Mouse (Mus musculus): ENCODE results near the gene Zbtb44.
"Not testable (repeated sequence)": the region's sequence is repeated elsewhere in the genome, so short reads cannot be mapped to it uniquely, and the experiment has no call there.

The Zbtb44 gene

DNA sequence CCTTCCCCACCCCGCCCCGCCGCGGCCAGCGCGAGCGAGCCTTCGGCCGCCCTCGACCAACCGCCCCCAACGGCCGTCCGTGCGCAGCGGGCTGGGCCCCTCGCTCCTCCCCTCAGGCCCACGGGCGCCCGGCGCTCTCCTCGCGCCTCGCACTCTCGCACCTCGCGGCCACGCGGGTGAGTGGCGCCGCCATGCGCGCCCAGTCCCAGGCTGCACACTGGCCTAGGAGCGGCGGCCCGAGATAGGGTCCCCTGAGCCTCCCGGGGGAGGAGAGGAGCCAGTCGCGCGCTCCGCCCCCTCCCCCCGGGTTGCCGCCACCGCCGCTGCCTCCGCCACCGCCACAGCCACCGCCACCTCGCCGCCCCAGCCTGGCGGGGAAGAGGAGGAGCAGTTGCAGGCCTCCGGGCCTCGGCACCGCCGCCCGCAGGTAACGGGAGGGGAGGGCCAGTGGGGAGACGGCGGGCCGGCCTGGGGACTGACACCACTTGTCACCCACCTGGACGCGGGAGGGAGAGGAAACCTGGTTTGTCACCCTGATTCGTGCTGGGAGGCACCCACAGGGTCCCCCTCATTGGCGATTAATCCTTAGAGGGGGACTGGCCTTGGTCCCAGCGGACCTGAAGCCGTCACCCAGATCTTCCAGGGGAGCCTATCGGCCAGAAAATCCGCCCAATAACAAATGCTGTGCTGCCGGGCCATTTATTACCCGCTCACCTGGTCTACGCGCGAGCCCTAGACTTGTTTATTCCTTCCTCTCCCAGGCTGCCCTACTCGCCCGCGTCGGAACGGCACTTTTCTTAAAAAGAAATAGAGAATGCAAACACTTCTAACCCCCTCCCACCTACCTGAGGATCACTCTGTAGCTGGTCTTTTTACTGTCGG is at the start of gene Zbtb44:
Gene Zbtb44, plus strand, starts transcription at position 113 of the 882 bp plus-strand sequence.
- peak; percentile 65 for DNase-seq (ENCODE audit: low spot score)

DNA sequence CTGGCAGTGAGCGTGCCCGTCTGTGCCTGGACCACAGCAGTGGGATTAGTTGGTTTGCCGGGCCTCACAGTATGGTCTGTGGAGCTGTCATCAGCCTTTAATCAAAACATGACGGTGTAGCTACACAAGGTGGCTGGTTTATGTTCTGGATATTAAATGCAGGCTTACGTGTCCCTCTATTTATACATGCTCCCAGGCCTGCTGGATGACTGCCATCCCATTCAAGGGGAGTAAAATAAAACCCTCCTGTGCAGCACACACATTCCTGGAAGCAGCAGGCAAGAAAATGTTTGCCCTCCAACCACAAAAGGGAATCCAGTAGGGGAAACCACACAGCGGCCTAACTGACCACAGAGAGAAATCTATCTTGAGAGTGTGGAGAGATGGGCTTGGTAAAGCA is 44.7 kb upstream of the Zbtb44 start:
- DNase-seq (ENCODE audit: low spot score): no peak

DNA sequence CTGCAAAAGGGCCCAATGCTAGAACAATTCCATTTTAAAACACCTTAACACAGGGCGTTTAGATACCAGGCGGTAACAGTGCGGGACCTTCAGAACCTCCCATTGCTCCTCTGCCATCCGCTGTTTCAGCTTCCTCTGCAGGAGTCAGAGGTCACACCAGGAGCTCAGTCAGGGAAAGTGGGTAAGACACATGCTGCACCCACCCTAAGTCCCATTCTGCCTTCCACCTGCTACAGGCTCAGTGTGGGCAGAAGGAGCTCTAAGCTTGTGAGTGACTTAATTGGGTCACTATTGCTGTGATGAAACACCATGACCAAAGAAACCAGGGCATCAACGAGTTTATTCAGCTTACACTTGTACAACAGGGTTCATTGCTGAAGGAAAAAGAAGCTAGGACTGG is 37.3 kb upstream of the Zbtb44 start:
- DNase-seq (ENCODE audit: low spot score): no peak

DNA sequence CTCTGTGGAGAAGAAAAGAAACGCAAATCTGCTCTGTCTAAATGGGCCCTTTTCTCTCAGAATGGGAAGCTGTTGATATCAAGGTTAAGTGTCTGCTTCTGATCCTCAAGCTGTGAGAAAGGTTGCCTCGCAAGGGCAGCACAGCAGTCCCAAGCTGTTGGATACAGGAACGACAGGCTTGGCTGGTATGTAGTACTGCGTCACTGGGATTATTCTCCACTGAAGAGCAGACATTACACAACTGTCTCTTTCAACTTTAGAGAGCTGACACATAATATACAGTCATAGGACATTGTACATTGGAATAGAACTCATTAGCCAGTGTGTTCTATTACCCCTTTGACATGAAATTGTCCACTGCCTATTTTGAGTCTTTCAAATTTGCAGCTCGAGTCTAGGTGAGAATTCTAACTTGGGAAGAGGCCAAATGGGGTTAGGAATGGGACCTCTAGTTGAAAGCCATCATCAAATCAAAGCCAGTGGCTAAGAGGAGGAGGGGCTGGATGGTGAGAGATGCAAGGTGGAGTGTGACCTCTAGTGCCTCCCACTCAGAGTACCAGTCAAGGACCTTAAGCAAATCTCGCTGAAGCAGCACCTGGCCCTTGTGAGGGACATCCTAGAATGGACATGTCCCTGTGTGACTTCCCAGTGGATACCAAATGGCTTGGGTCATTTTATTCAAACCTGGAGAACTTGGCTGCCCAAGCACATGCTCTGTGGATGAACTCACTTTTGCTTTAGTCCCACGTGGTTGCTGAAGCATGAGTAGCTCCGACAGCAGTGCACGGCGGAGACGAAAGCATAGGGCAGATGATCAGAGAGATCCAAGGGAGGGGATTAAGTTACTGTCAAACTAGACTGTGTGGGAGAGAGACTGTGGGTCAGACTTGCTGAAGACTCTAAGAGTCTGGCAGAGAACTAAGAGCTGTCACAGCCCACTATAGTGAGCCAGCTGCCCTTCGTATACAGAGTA is 33.6 kb upstream of the Zbtb44 start:
- no peak for DNase-seq (ENCODE audit: low spot score)

DNA sequence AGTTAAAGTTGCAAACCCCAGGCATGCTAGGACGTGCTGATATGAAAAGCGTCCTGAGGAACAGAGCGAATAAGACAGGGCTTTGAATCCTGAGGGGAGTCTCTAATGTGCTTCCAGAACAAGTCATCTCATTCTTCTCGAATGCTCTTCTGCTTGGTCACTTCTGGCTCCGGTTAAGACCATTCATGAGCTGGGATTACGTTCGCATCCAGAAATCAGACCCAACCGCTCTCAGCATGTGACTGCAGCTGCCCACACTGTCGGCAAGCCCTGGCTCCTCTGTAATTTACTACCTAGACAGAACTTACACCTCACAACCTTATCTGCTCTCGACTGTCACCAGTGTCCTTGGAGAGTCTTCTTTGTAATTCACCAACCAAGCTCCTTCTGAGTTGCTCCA is 29.8 kb upstream of the Zbtb44 start:
- DNase-seq (ENCODE audit: low spot score): no peak

DNA sequence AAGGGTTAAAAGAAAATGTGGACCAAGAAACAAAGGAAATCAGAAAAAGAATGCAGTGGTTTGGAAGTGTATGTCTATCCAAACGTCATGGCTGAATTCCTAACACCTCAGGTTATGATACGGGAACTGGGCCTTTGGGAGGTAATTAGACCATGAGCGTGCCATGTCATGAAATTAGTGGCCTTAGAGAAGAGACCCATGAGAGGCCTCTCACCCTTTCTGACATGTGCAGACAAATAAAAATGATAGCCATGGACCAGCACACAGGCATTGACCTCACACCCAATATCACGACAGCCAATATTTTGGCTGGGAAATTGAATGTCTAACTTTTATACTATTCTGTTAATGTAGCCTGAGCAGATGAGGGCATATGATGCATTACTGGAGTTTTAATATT is 27.9 kb upstream of the Zbtb44 start:
- no peak for DNase-seq (ENCODE audit: low spot score)

DNA sequence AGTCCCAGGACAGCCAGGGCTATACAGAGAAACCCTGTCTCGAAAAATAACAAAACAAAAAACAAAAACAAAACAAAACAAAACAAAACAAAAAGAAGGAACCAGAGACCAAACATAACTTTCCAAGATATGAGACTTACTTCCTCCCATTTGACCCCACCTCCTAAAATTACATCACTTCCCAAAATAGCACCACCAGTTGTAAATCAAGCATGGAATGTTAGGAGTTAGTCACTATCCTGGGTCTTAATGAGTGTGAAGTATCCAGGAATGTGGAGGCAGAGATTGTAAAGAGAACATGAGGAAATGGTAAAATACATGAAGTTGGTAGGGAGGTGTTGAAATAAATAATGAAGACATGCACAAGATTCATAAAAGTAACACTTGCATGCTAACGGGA is 21.1 kb upstream of the Zbtb44 start:
- no peak for DNase-seq (ENCODE audit: low spot score)

DNA sequence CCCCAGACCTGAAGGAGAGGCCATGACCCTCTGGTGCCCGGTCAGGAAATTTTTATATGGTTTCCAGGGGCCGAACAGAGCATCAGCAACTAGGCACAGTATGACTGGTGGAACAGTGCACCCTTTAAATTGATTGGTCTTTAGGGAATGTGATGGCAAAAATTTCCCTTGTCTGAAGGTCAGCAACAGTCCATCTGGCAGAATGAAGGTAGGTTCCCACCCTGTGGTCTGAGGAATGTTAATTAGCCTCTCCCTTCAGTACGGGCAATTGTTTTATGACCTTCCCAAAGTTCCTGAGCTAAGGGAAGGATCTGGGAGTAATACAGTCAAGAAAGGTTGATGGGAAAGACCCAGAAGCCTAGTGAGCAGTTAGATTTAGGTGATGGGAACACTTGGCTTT is 20.4 kb upstream of the Zbtb44 start:
- no peak for DNase-seq (ENCODE audit: low spot score)

DNA sequence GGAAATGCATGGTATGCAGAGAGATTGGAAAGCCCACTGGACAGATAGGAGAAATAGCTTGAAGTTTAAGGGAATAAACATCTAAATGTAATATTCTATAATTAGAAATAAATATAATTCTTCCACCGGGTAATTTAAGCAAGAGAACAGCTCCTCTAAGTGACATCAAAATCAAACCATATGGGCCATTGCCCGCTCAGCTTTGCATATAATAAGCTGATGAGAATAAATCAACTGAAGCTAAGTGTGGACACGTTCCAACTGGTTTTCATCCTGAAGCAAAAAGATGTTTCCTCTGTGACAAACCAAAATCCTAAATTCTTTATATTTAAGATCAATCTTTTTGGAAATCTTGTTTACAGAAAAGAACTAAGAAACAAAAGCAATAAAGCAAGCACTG is 19.7 kb upstream of the Zbtb44 start:
- no peak for DNase-seq (ENCODE audit: low spot score)

DNA sequence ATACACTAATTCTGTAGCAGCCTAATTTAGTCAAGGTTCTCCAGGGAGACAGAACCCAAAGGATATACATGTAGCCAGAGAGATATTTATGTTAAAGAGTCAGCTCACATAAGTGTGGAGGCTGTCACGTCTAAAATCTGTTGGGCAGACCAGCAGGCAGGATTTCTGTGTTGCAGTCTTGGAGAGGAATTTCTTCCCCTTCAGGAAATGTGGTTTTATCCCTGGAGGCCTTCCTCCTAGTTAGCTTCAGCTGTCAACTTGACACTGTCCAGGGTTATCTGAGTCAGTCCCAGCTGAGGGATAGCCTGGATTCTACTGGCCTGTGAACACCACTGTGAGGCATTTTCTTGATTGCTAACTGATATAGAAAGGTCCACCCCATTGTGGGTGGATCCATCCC is 18.9 kb upstream of the Zbtb44 start:
- peak; percentile 42 for DNase-seq (ENCODE audit: low spot score)

DNA sequence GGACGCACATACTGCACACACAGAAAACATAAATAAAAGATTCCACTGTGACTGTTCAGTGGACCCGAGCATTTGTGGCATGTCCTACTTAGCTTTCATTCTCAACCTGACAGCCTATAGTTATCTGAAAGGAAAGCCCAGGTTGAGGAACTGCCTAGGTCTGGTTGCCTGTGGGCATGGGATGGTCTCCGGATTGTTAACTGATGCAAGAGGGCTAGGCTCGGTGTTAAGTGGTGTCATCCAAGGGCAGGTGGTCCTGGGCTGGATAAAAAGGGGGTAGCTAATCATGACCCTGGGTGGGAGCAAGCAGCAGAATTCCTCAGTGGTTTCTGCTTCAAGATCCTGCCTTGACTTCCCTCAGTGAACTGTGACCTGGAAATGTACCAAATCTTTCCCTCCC is 17.8 kb upstream of the Zbtb44 start:
- no peak for DNase-seq (ENCODE audit: low spot score)

DNA sequence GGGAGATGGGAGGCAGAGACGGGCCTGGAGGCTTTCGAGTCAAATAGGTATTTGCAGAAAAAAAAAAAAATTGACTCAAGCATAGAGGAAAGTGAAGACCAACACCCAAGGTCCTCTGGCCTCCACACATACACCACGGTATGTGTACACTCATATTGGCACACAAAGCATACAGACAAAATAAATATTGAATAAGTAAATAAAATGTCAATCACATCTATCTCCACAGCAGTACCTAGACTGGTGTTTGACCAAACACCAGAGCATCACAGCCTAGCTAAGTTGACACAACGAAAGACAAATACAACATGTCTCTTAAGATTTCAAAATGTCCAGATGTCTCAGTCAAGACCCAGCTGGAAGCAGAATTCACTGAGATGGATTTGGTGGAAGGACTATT is 17.0 kb upstream of the Zbtb44 start:
- no peak for DNase-seq (ENCODE audit: low spot score)

DNA sequence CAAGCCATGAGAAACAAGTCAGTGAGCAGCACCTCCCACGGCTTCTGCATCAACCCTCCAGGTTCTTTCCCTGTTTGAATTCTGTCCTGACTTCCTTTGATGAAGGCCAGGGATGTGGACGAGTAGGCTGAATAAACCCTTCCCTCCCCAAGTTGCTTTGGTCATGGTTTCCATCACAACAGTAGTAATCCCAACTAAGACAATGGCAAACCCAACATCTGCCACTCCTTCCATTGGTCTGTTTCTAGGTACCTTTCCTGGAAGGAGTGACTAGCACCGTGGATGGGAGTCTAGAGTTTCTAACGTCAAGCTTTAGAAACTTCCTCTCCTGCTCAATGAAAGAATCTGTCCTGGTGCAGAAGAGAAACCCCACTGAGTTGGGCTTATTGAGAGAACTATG is 12.8 kb upstream of the Zbtb44 start:
- no peak for DNase-seq (ENCODE audit: low spot score)

DNA sequence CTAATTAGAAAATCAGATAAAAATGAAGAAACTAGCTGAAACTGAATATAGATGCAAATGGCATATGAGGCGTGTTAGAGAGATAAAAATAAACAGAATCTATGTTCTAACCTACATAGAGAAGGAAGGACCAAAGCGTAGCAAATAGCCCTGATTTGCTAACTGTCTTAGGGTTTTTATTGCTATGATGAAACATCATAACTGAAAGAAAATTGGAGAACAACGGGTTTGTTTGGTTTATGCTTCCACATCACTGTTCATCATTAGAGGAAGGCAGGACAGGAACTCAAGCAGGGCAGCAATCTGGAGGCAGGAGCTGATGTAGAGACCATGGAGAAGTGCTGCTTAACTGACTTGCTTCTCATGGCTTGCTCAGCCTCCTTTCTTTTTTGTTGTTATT is 12.3 kb upstream of the Zbtb44 start:
- DNase-seq (ENCODE audit: low spot score): no peak

DNA sequence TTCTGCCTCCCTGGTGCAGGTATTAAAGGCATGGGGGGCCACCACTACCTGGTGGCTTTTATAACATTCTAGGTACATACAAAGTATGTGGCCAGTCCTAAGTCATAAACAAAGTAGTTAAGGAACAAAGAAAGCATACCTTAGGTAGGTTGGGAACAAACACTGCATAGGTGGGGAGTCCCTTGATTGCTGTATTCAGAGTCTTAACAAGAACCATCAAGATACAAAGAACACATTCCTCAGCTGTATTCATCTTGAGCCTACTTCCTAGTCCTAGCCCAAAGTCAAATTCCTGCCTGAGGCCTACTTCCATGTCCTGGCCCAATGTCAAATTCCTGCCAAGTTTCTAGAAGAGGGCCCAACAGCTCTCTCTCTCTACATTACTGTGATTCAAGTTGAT is 11.7 kb upstream of the Zbtb44 start:
- DNase-seq (ENCODE audit: low spot score): no peak

DNA sequence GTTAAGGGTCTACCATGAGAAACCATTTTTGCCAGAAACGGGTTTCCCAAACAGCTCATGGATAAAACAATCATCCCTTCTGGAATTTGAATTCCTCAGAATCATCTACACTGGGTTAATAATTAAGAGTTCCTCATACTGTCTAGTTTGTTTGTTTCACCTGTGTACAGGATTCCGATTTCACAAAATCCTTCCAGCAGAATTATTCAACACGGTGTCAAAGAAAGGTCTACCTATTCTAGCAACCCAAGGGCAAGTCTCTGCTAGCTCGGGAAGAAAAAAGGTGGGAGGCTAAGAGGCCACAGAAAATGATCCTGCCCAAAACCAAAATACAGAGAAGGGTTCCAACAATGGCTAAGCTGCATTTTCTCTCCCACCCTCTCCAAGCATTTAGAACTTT is 2.2 kb upstream of the Zbtb44 start:
- DNase-seq (ENCODE audit: low spot score): no peak

DNA sequence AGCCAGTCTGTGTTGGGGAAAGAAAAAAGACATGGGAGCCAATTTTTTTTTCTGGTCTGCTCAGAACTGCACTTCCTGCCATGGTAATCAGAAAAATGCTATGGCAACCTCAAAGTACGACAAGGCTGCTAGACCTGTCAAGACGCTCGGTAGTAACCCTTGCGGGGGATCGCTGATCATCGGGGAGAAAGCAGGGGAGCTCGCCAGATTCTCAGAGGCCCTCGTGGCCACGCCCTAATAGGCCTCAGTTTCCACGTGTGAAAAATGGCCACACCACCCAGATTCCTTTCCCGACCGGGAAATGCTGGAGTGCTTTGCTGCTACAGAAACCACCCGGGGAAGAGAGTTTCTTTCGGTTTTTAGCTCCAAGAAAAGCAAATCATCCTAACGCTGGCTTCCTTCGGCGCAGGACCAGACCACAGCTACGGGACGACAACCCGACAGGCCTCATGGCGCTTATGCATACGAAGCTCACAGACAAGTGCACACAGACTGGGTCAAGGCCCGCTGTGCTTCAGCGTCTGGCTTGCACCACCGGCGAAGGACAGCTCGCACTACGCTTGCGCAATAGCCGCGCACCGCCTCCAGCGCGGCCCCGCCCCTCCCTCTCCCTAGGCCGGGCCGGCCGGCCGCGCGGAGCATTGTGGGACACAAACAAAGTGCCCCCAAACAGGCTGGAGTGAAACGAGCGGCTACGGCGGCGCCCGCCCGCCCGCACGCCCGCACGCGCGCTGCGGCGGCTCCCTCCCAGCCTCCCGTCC is 513 bp upstream of the Zbtb44 start:
- DNase-seq (ENCODE audit: low spot score): peak; percentile 96

DNA sequence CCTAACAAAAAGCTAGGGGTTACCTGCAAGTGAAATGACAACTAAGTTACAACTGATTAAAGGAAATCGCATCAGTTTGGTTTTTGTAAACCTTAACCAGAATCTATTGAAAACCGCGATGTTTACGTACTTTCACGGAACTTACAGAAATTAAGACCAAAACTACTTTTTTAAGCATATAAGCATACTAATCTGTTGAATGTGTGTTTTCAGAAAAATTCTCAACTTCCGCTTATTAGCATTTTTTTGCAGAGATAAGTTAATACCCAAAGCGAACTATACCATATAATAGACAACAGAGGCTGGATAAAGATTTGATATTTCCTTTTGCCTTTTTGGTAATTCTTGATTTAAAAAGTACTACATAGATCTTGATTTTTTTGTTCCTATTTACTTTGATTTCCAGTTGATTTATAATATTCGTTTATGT is 985 bp downstream of the Zbtb44 start:
- DNase-seq (ENCODE audit: low spot score): no peak

DNA sequence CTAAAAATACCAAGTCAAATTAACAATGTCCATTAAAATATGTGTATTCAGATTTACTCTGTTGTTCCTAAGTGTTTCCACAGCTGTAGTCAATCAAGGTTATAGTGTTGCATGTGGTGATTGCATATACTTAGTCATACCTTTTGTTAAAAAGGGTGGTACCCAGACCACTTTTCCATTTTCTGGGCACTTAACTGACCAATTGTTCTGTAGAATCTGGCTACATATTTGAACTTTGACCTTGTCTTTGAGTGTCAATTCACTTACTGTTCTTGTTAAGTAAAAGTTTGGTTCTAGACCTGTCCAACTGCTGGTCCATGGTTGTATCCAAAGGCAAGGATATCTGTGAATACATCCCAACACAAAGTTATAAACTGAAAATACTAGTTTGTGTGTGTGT is 2.1 kb downstream of the Zbtb44 start:
- DNase-seq (ENCODE audit: low spot score): no peak

DNA sequence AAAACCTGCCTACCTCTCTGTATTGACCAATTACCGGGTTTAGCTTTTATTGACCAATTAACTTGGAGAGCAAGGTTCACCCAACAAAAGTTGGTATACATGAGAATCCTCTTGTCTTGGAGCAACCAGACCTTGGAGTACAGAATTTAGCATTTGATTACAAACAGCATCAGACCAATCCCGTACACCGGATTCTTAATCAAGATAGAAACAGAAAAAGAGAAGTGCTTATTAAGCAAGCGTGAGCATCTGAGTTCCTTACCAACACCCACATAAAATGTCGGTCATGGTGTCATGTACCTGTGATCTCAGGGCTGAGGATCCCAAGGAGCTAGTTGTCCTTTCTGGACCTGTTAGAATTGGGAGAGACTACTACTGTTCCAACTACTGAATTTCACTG is 19.8 kb downstream of the Zbtb44 start:
- DNase-seq (ENCODE audit: low spot score): no peak

DNA sequence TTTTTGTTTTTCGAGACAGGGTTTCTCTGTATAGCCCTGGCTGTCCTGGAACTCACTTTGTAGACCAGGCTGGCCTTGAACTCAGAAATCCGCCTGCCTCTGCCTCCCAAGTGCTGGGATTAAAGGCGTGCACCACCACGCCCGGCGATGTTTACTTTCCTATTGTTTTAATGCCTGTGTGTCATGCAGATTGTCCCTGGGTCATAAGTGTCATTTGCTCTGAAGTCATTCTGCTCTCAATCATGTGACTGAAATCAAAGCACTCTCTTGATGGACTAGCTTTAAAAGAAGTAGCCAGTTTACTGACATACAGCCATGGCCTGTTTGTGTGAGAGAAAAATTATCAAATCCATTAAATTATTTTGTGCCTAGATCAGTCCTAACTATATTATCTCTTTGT is 21.1 kb downstream of the Zbtb44 start:
- DNase-seq (ENCODE audit: low spot score): not testable (repeated sequence)

DNA sequence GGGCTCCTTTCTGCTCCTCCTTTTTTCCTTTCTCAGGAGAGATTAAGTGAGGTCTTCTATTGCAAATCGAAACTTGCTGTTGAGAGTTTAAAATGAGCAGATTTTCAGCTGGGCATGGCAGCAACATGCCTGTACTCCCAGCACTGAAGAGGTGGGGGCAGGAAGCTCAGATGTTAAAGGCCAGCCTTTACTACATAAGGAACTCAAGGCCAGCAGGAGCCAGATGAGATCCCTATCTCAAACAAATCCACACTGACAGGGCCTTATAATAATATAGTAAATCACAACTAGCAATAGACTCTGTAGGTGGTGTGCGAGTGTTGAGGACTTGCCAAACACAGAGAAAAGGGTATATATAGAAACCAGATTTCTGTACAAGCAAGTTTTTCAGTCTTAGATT is 28.3 kb downstream of the Zbtb44 start:
- no peak for DNase-seq (ENCODE audit: low spot score)
